Mouse (Mus musculus): ENCODE results near the gene Ralgapa2.

DNA sequence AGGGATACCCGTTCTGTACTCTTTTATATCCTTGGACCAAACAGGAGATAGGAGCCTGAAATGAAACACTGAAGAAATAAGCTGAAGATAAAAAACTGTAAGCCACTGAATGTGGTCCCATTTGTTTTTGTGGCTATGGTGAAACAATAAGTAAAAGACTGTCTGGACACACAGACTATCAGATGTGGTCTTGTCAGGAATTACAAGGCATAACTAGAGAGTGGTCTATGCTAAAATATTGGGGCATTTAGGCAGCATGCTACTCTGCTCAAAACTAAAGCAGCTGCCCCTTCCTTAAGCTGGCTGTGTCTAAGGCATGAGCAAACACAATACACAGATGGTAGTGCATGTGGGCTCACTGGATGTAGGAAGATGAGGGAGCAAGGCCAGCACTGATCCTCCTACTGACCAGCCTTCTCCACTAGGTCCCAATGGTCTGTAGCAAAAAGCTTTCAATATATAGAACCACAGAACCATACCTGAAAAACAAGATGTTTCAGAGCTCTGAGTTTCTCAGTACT is 211.6 kb downstream of the Ralgapa2 start:
- TF ChIP-seq CTCF (IDR thresholded peaks at IDR 0.05; ENCODE audit: borderline replicate concordance, insufficient read depth, low read depth, low read length) (no peak), POLR2A (IDR thresholded peaks at IDR 0.05; ENCODE audit: borderline replicate concordance, insufficient read depth, low read length) (no peak)

Data from cerebellum, adult 2 months (tissue).